ENCODE assay signal across 20 mouse cellular contexts in the genomic region with DNA sequence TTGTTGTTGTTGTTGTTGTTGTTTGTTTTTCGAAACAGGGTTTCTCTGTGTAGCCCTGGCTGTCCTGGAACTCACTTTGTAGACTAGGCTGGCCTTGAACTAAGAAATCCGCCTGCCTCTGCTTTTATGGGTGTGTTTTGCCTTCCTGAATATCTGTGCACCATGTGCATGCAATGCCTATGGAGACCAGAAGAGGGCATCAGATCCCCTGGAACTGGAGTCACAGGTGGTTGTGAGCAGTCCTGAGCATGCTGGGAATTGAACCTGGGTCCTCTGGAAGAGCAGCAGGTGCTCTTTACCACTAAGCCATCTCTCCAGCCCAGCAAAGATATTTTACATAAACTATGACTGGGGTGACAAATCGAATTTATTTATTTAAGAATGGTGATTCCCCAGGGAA. TPM values are rescaled to one million over a fixed set of nuclear protein-coding genes. Genes with fewer than 3 reads are reported as not detected.
DNase-seq lines count a peak whose midpoint lies in the region; ATAC-seq and TF ChIP-seq lines count a peak whose summit lies in the region.
"Had no signal": no experiment of that assay in that cellular context is flagged by ENCODE, and none has a peak within 500 bp of the region (broad histone marks: within the 10 kb centered on the region; RNA-seq: fewer than 3 reads in every experiment).

No protein-coding gene starts in this region.

- H3K4me2 ChIP-seq in lung, embryonic 14.5 days = no peak overlapping the region
- H3K4me2 ChIP-seq: hindbrain, embryonic 14.5 days had no signal

- H3K27me3 ChIP-seq in kidney, adult 2 months (replicated peaks; ENCODE audit: control insufficient read depth, insufficient read depth, low read length) = no peaks in the 10 kb centered on the region
- H3K27me3 ChIP-seq in lung, embryonic 14.5 days (ENCODE audit: insufficient read depth, low read length) = no peaks in the 10 kb centered on the region

- TF ChIP-seq CTCF in kidney, adult 2 months (conservative IDR thresholded peaks at IDR 0.05; ENCODE audit: insufficient read depth, insufficient read length, low read depth, low read length) = 0 out of 2 replicates have a peak, but pooled peaks have one; percentile 11
- TF ChIP-seq CTCF in lung, embryonic 14.5 days (IDR thresholded peaks at IDR 0.05; ENCODE audit: low read depth) = peak; percentile 36

- H3K9me3 ChIP-seq in lung, embryonic 14.5 days (ENCODE audit: low read depth, low read length) = no peaks in the 10 kb centered on the region
- H3K9me3 ChIP-seq: forebrain, embryonic 10.5 days; midbrain, embryonic 10.5 days had no signal

- no peak for TF ChIP-seq POLR2A in kidney, adult 2 months (IDR thresholded peaks at IDR 0.05; ENCODE audit: low read depth, low read length)

- H3K4me1 ChIP-seq in kidney, adult 2 months (ENCODE audit: control insufficient read depth, insufficient read depth, low read length) = no peaks in the 10 kb centered on the region
- H3K4me1 ChIP-seq in lung, embryonic 14.5 days (ENCODE audit: insufficient read depth) = no peaks in the 10 kb centered on the region
- H3K4me1 ChIP-seq: forebrain, embryonic 10.5 days; midbrain, embryonic 10.5 days had no signal

- no peak overlapping the region for H3K4me3 ChIP-seq in kidney, adult 2 months (ENCODE audit: insufficient read depth, low read depth, low read length)
- no peak overlapping the region for H3K4me3 ChIP-seq in lung, embryonic 14.5 days (ENCODE audit: low read depth, low read length)
- H3K4me3 ChIP-seq: forebrain, embryonic 10.5 days; left cerebral cortex, adult 2 months; midbrain, embryonic 10.5 days had no signal

- H3K36me3 ChIP-seq in kidney, adult 2 months (ENCODE audit: control insufficient read depth, insufficient read depth, low read length) = no peaks in the 10 kb centered on the region
- no peaks in the 10 kb centered on the region for H3K36me3 ChIP-seq in lung, embryonic 14.5 days (ENCODE audit: insufficient read depth)
- H3K36me3 ChIP-seq: forebrain, embryonic 10.5 days; midbrain, embryonic 10.5 days had no signal

- H3K27ac ChIP-seq in kidney, adult 2 months (ENCODE audit: insufficient read depth, low read depth, low read length) = no peak overlapping the region
- no peak overlapping the region for H3K27ac ChIP-seq in lung, embryonic 14.5 days (ENCODE audit: low read depth)
- H3K27ac ChIP-seq: forebrain, embryonic 10.5 days; hindbrain, embryonic 14.5 days; left cerebral cortex, adult 2 months; macrophage; midbrain, embryonic 10.5 days had no signal

- ATAC-seq in lung, embryonic 14.5 days (ENCODE audit: insufficient read depth) = no peak
- ATAC-seq: inflammation-experienced regulatory T-cells, adult 6 months had no signal

- 74% methylated on average over 3 of the region's 3 CpGs for WGBS in kidney, adult 2 months
- 82% methylated on average over 3 of the region's 3 CpGs for WGBS in lung, embryonic 14.5 days

- DNase-seq in kidney, adult 2 months = no peak
- DNase-seq in kidney, postnatal 4 days = no peak
- DNase-seq in lung, embryonic 14.5 days = no peak
- DNase-seq in lung, postnatal 10 days = no peak
- DNase-seq in ES-CJ7 (ENCODE audit: low read depth, low spot score) = peak; percentile 67
- DNase-seq in ZHBTc4 (ENCODE audit: low read depth, low spot score) = peak; percentile 61
- DNase-seq in ovary, postnatal 10 days (ENCODE audit: low spot score) = no peak
- DNase-seq: adrenal gland, adult 2 months; cerebellum, adult 11-12 months; cerebellum, postnatal 14 days; kidney, adult 9 months; kidney, postnatal 36 days; lung, adult 2 months; thymus, postnatal 14 days had no signal

- no peak overlapping the region for H3K9ac ChIP-seq in lung, embryonic 14.5 days
- H3K9ac ChIP-seq: hindbrain, embryonic 14.5 days had no signal

RNA-seq across cellular contexts. Expression of a gene that starts 47.5 kb away (rescaled TPM):
- 9.9 and 11.8 TPM in 2 replicates for polyA plus RNA-seq in kidney, adult 2 months (2012; rRNA removed)
- 1.1 TPM in 2 replicates for polyA plus RNA-seq in lung, embryonic 14.5 days (2014; fragmentation: Nextera tagmentation; extraction: Ambion mirVana)
- polyA plus RNA-seq: forebrain, embryonic 10.5 days; macrophage; midbrain, embryonic 10.5 days had no signal

Comparison
In these comparisons a context has a peak if more than half of its experiments do, and no peak if none do; other contexts are left out.
1. DNase-seq: peak in ES-CJ7 (single experiment) and ZHBTc4 (single experiment); none in kidney, adult 2 months (single experiment), kidney, postnatal 4 days (0 of 2), lung, embryonic 14.5 days (single experiment), lung, postnatal 10 days (single experiment) and ovary, postnatal 10 days (single experiment).